Mouse (Mus musculus) liver, postnatal 0 days (tissue): ENCODE data around the gene Olfr543. TPM values are rescaled to one million over a fixed set of nuclear protein-coding genes. Genes with fewer than 3 reads are reported as not detected.
A peak's percentile ranks its signal among the peaks of the same experiment; 100 is the strongest.

Experiments used
- ATAC-seq: fragments of 200-750 bp; cut with Nextera tagmentation; 2 replicates; pipeline ENCODE4 v1.8.0; 2017; ENCODE audit warnings: mild to moderate bottlenecking, moderate library complexity
- DNase-seq: peaks from one replicate; pipeline ENCODE4 v3.0.0-alpha.2; 2016
- H3K27ac ChIP-seq: fragments of 300-500 bp; sonication (generic); 2 replicates; pipeline ENCODE4 v1.5.1; 2014; ENCODE audit warnings: antibody characterized with exemption, moderate library complexity, mild to moderate bottlenecking, low read depth
- H3K27me3 ChIP-seq: fragments of 300-500 bp; sonication (generic); 2 replicates; pipeline ENCODE4 v1.6.1; 2014; ENCODE audit warnings: low read length, control low read depth, mixed read lengths; ENCODE audit not compliant: insufficient read depth
- H3K36me3 ChIP-seq: fragments of 300-500 bp; sonication (generic); replicated peaks from 2 replicates; pipeline ENCODE4 v1.6.1; 2014; ENCODE audit warnings: mild to moderate bottlenecking, control low read depth, low read length, moderate library complexity, mixed read lengths; ENCODE audit not compliant: insufficient read depth
- H3K4me1 ChIP-seq: fragments of 300-500 bp; sonication (generic); 2 replicates; pipeline ENCODE4 v1.6.1; 2014; ENCODE audit warnings: antibody characterized with exemption, mild to moderate bottlenecking, control low read depth; ENCODE audit not compliant: insufficient read depth
- H3K4me2 ChIP-seq: fragments of 300-500 bp; sonication (generic); 2 replicates; pipeline ENCODE4 v1.6.1; 2014; ENCODE audit warnings: low read depth, mild to moderate bottlenecking, low read length, moderate library complexity, mixed read lengths
- H3K4me3 ChIP-seq: fragments of 300-500 bp; sonication (generic); 2 replicates; pipeline ENCODE4 v1.5.1; 2014; ENCODE audit warnings: low read depth, low read length
- H3K9ac ChIP-seq: fragments of 300-500 bp; sonication (generic); replicated peaks from 2 replicates; pipeline ENCODE4 v1.6.1; 2014; ENCODE audit warnings: mild to moderate bottlenecking, moderate library complexity
- H3K9me3 ChIP-seq: fragments of 300-500 bp; sonication (generic); 2 replicates; pipeline ENCODE4 v1.6.1; 2016; ENCODE audit warnings: mild to moderate bottlenecking, control low read depth, low read length, mixed read lengths
- CTCF ChIP-seq: sonication (generic); IDR thresholded peaks from 2 replicates; pipeline ENCODE4 v1.5.1; 2016; ENCODE audit warnings: antibody characterized with exemption, low read depth
- EP300 ChIP-seq: IDR thresholded peaks from 2 replicates; pipeline ENCODE4 v1.6.1; 2016; ENCODE audit warnings: antibody characterized with exemption, low read depth, mild to moderate bottlenecking
- WGBS: fragments of 180-500 bp; shearing (Covaris S2); extraction: QIAGEN DNeasy Blood & Tissue Kit; methylation state at CpG from one replicate; pipeline ENCODE4 v1.1.7; 2014; ENCODE audit not compliant: insufficient replicate concordance; 5-methylcytosine and 5-hydroxymethylcytosine counted together
- polyA plus RNA-seq: library from polyadenylated mRNA; unstranded; fragments of >200 nt; fragmentation: Nextera tagmentation; extraction: Ambion mirVana; gene quantifications from 2 replicates; pipeline ENCODE4 v1.2.1, GENCODE M21; 2015

Olfr543 gene
- polyA plus RNA-seq, 1 experiment from 2014 or later: 0.19 TPM

- H3K4me2 ChIP-seq: no peak overlapping the region
- no peak overlapping the region for H3K9ac ChIP-seq
- ATAC-seq (no peak), DNase-seq (no peak)
- no peaks in the 10 kb centered on the region for H3K36me3 ChIP-seq
- WGBS: 67% methylated on average over 4 of the region's 4 CpGs
- H3K27me3 ChIP-seq: no peaks in the 10 kb centered on the region
- H3K9me3 ChIP-seq: no peaks in the 10 kb centered on the region
- no peak for TF ChIP-seq EP300
- no peak for TF ChIP-seq CTCF
- no peaks in the 10 kb centered on the region for H3K4me1 ChIP-seq
- H3K27ac ChIP-seq: no peak overlapping the region
- H3K4me3 ChIP-seq: no peak overlapping the region
Observed at GRCm38 (mm10) chr7:102478425-102478824, 3.1 kb downstream of the Olfr543 start.

- H3K27ac ChIP-seq: no peak overlapping the region
- no peaks in the 10 kb centered on the region for H3K36me3 ChIP-seq
- no peaks in the 10 kb centered on the region for H3K9me3 ChIP-seq
- H3K27me3 ChIP-seq: no peaks in the 10 kb centered on the region
- DNase-seq (no peak), ATAC-seq (no peak)
- 82% methylated on average over 11 of the region's 11 CpGs for WGBS
- no peaks in the 10 kb centered on the region for H3K4me1 ChIP-seq
- TF ChIP-seq EP300 (no peak), CTCF (no peak; the same call in 1 of the 2 replicates)
- H3K4me2 ChIP-seq: no peak overlapping the region
- H3K9ac ChIP-seq: no peak overlapping the region
- H3K4me3 ChIP-seq: no peak overlapping the region
Observed at GRCm38 (mm10) chr7:102477377-102477776, 4.1 kb downstream of the Olfr543 start.

- H3K4me2 ChIP-seq: no peak overlapping the region
Observed at GRCm38 (mm10) chr7:102476601-102477000, 4.9 kb downstream of the Olfr543 start.

GRCm38 (mm10) chr7:102472675-102473074 lies 8.8 kb downstream of the Olfr543 start:
- Histone ChIP-seq H3K36me3 (peaks cover 22% of the 10 kb centered on the region), H3K9ac (no peak overlapping the region), H3K27ac (no peak overlapping the region), H3K4me3 (no peak overlapping the region), H3K27me3 (no peaks in the 10 kb centered on the region), H3K4me2 (no peak overlapping the region), H3K4me1 (no peaks in the 10 kb centered on the region), H3K9me3 (no peaks in the 10 kb centered on the region)
- no peak for ATAC-seq
- WGBS: 73% methylated on average over 5 of the region's 5 CpGs
- TF ChIP-seq CTCF (no peak), EP300 (no peak)
- DNase-seq: no peak

More at GRCm38 (mm10) chr7:102476601-102477000, 4.9 kb downstream of the Olfr543 start:
- Histone ChIP-seq H3K36me3 (no peaks in the 10 kb centered on the region), H3K4me1 (no peaks in the 10 kb centered on the region), H3K27me3 (no peaks in the 10 kb centered on the region), H3K9me3 (no peaks in the 10 kb centered on the region), H3K4me3 (no peak overlapping the region), H3K27ac (no peak overlapping the region), H3K9ac (no peak overlapping the region)
- WGBS: 94% methylated on average over 5 of the region's 5 CpGs
- DNase-seq (no peak), ATAC-seq (no peak)
- TF ChIP-seq CTCF: no peak
- no peak for TF ChIP-seq EP300

- no peaks in the 10 kb centered on the region for H3K4me1 ChIP-seq
- TF ChIP-seq CTCF: no peak
- no peak for TF ChIP-seq EP300
- no peak overlapping the region for H3K9ac ChIP-seq
- no peak for DNase-seq
- no peak overlapping the region for H3K4me2 ChIP-seq
- no peaks in the 10 kb centered on the region for H3K27me3 ChIP-seq
- H3K9me3 ChIP-seq: no peaks in the 10 kb centered on the region
- no peak overlapping the region for H3K4me3 ChIP-seq
- ATAC-seq: no peak
- no peak overlapping the region for H3K27ac ChIP-seq
- peaks cover 69% of the 10 kb centered on the region for H3K36me3 ChIP-seq
- whole genome bisulfite sequencing: 89% methylated on average over 8 of the region's 8 CpGs
Observed at GRCm38 (mm10) chr7:102467566-102467965, 13.9 kb downstream of the Olfr543 start.

- WGBS: 83% methylated on average over 5 of the region's 5 CpGs
Observed at GRCm38 (mm10) chr7:102458618-102459380, 22.7 kb downstream of the Olfr543 start.

More at GRCm38 (mm10) chr7:102458618-102459380, 22.7 kb downstream of the Olfr543 start:
- Histone ChIP-seq H3K4me2 (no peak overlapping the region), H3K27me3 (no peaks in the 10 kb centered on the region), H3K9ac (no peak overlapping the region), H3K4me1 (no peaks in the 10 kb centered on the region), H3K4me3 (no peak overlapping the region), H3K9me3 (no peaks in the 10 kb centered on the region), H3K36me3 (peaks cover 90% of the 10 kb centered on the region), H3K27ac (no peak overlapping the region)
- no peak for TF ChIP-seq CTCF
- no peak for TF ChIP-seq EP300
- DNase-seq: no peak
- ATAC-seq: peak; percentile 35; the same call in 1 of the 2 replicates
